Mouse (Mus musculus) brain, embryonic 14.5 days (tissue): ENCODE measurements around the gene Nit2.

Experiments
- CTCF ChIP-seq: fragments of 200-500 bp; IDR thresholded peaks from 2 replicates; pipeline ENCODE4 v1.5.1; 2012; ENCODE audit warnings: inconsistent platforms, mild to moderate bottlenecking, moderate library complexity, borderline replicate concordance; ENCODE audit not compliant: insufficient read depth, insufficient read length; ENCODE audit errors: extremely low read depth
- POLR2A ChIP-seq: fragments of 200-500 bp; IDR thresholded peaks from 2 replicates; pipeline ENCODE4 v1.6.1; 2012; ENCODE audit warnings: mild to moderate bottlenecking, inconsistent platforms, borderline replicate concordance; ENCODE audit not compliant: poor library complexity, insufficient read depth, insufficient read length, severe bottlenecking; ENCODE audit errors: extremely low read depth

- no peak for TF ChIP-seq POLR2A
- no peak for TF ChIP-seq CTCF
Observed at GRCm38 (mm10) chr16:57126268-57126667, 40.9 kb downstream of the Nit2 start.
